Mouse (Mus musculus): ENCODE data around the gene Gtf2ird1.
"Not testable (repeated sequence)": the region's sequence is repeated elsewhere in the genome, so short reads cannot be mapped to it uniquely, and the experiment has no call there.

Gene Gtf2ird1

GRCm38 (mm10) chr5:134475006-134475605 lies 18.6 kb upstream of the Gtf2ird1 start:
- DNase-seq (ENCODE audit: low spot score in 2 of 2): no peak

GRCm38 (mm10) chr5:134473902-134474301 lies 17.4 kb upstream of the Gtf2ird1 start:
- no peak for DNase-seq (ENCODE audit: low spot score in 2 of 2)

GRCm38 (mm10) chr5:134470538-134471169 lies 14.1 kb upstream of the Gtf2ird1 start:
- DNase-seq (ENCODE audit: low spot score in 2 of 2): no peak

- no peak for DNase-seq (ENCODE audit: low spot score in 2 of 2)
Measured at GRCm38 (mm10) chr5:134469559-134470150, 13.1 kb upstream of the Gtf2ird1 start.

- no peak for DNase-seq (ENCODE audit: low spot score in 2 of 2)
Measured at GRCm38 (mm10) chr5:134468158-134468765, 11.7 kb upstream of the Gtf2ird1 start.

GRCm38 (mm10) chr5:134467030-134467549 lies 10.6 kb upstream of the Gtf2ird1 start:
- DNase-seq (ENCODE audit: low spot score in 2 of 2): no peak

- DNase-seq (ENCODE audit: low spot score in 2 of 2): peak in 1 of 2 experiments; percentile 32
Measured at GRCm38 (mm10) chr5:134466296-134467029, 9.9 kb upstream of the Gtf2ird1 start.

- DNase-seq (ENCODE audit: low spot score in 2 of 2): no peak
Measured at GRCm38 (mm10) chr5:134465197-134465596, 8.7 kb upstream of the Gtf2ird1 start.

- no peak for DNase-seq (ENCODE audit: low spot score in 2 of 2)
Measured at GRCm38 (mm10) chr5:134464225-134464624, 7.7 kb upstream of the Gtf2ird1 start.

GRCm38 (mm10) chr5:134462731-134463130 lies 6.2 kb upstream of the Gtf2ird1 start:
- no peak for DNase-seq (ENCODE audit: low spot score in 2 of 2)

- no peak for DNase-seq (ENCODE audit: low spot score in 2 of 2)
Measured at GRCm38 (mm10) chr5:134462316-134462715, 5.8 kb upstream of the Gtf2ird1 start.

- DNase-seq (ENCODE audit: low spot score in 2 of 2): no peak
Measured at GRCm38 (mm10) chr5:134460546-134460945, 4.0 kb upstream of the Gtf2ird1 start.

- DNase-seq (ENCODE audit: low spot score in 2 of 2): no peak
Measured at GRCm38 (mm10) chr5:134459096-134459495, 2.6 kb upstream of the Gtf2ird1 start.

GRCm38 (mm10) chr5:134458416-134458815 lies 1.9 kb upstream of the Gtf2ird1 start:
- no peak for DNase-seq (ENCODE audit: low spot score in 2 of 2)

GRCm38 (mm10) chr5:134457371-134457770 lies 855 bp upstream of the Gtf2ird1 start:
- no peak for DNase-seq (ENCODE audit: low spot score in 2 of 2)

- DNase-seq (ENCODE audit: low spot score in 2 of 2): peak in 1 of 2 experiments; percentile 47
Measured at GRCm38 (mm10) chr5:134455914-134456423, 547 bp downstream of the Gtf2ird1 start.

- DNase-seq (ENCODE audit: low spot score in 2 of 2): no peak
Measured at GRCm38 (mm10) chr5:134455186-134455895, 1.2 kb downstream of the Gtf2ird1 start.

- no peak for DNase-seq (ENCODE audit: low spot score in 2 of 2)
Measured at GRCm38 (mm10) chr5:134454421-134454820, 2.1 kb downstream of the Gtf2ird1 start.

- no peak for DNase-seq (ENCODE audit: low spot score in 2 of 2)
Measured at GRCm38 (mm10) chr5:134453577-134453976, 2.9 kb downstream of the Gtf2ird1 start.

- not testable (repeated sequence) for DNase-seq (ENCODE audit: low spot score in 2 of 2)
Measured at GRCm38 (mm10) chr5:134446755-134447154, 9.8 kb downstream of the Gtf2ird1 start.

GRCm38 (mm10) chr5:134445895-134446294 lies 10.6 kb downstream of the Gtf2ird1 start:
- DNase-seq (ENCODE audit: low spot score in 2 of 2): no peak
